Mouse (Mus musculus): ENCODE measurements around the gene Gnas.

GRCm38 (mm10) chr2:174337275-174337674, 53.2 kb downstream of the Gnas start:
- TF ChIP-seq POLR2A (IDR thresholded peaks at IDR 0.05; ENCODE audit: extremely low read depth, insufficient read depth, low read length) = no peak
- no peak for TF ChIP-seq CTCF (IDR thresholded peaks at IDR 0.05; ENCODE audit: extremely low read depth, insufficient read depth, low read length)

All from cortical plate, adult 2 months (tissue).